ENCODE assay signal across 8 mouse cellular contexts in the genomic region with DNA sequence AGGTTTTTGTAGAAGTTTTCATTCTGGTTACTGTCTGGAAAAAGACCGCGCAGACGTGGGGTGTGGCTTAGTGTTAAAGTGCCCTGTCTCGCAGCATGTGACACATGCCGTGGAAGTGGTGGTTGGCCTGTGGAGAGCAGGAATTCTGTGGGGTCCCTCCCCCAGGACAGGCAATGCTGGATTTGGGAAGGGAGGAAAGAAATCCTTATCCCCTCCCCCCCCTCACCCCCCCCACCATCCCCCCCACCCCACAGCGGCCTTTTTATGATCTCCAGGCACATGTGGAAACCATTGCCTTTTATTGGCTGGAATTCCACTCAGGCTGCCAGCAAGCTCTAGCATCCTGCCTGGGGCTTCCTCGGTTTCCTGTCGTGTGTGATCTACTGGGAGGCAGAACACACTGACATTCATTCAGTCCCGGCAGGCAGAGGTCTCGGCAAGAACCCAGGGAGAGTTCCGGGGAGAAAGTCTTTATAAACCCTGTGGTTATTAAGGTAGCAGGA. TPM values are rescaled to one million over a fixed set of nuclear protein-coding genes. Genes with fewer than 3 reads are reported as not detected.
DNase-seq lines count a peak whose midpoint lies in the region; ATAC-seq lines count a peak whose summit lies in the region.

No protein-coding gene starts in this region.

- H3K4me2 ChIP-seq in forebrain, embryonic 11.5 days (ENCODE audit: low read depth, low read length, severe bottlenecking) = no peak overlapping the region

- no peak overlapping the region for H3K27ac ChIP-seq in forebrain, embryonic 11.5 days (ENCODE audit: low read depth, low read length)
- peak overlapping the region; percentile 81 for H3K27ac ChIP-seq in hindbrain, embryonic 10.5 days

- ATAC-seq in forebrain, embryonic 11.5 days (replicated peaks; ENCODE audit: low FRiP score) = no peak

- no peak overlapping the region for H3K9ac ChIP-seq in forebrain, embryonic 11.5 days (ENCODE audit: low read length)

- no peaks in the 10 kb centered on the region for H3K9me3 ChIP-seq in forebrain, embryonic 11.5 days (ENCODE audit: control insufficient read depth, low read length)
- no peaks in the 10 kb centered on the region for H3K9me3 ChIP-seq in hindbrain, embryonic 10.5 days

- DNase-seq in kidney, adult 18-20 months = peak; percentile 16
- DNase-seq in kidney, adult 11 months = no peak
- DNase-seq in forebrain, embryonic 11.5 days (ENCODE audit: low spot score) = peak; percentile 61
- peak; percentile 58 for DNase-seq in hindbrain, embryonic 10.5 days (ENCODE audit: low spot score)
- DNase-seq in lung, postnatal 10 days = peak; percentile 59
- DNase-seq in left cerebral cortex, adult 18-20 months (ENCODE audit: low spot score in 2 of 2) = no peak
- DNase-seq in right cerebral cortex, postnatal 36 days (ENCODE audit: low spot score in 2 of 2) = no peak
- DNase-seq in cerebellum, adult 18-20 months = no peak

- no peaks in the 10 kb centered on the region for H3K27me3 ChIP-seq in forebrain, embryonic 11.5 days (ENCODE audit: control insufficient read depth, insufficient read depth, low read length)
- no peaks in the 10 kb centered on the region for H3K27me3 ChIP-seq in hindbrain, embryonic 10.5 days (ENCODE audit: insufficient read depth, poor library complexity, severe bottlenecking)

- WGBS in forebrain, embryonic 11.5 days = 65% methylated on average over 11 of the region's 11 CpGs
- 56% methylated on average over 11 of the region's 11 CpGs for WGBS in hindbrain, embryonic 10.5 days

- H3K4me1 ChIP-seq in forebrain, embryonic 11.5 days (replicated peaks; ENCODE audit: control insufficient read depth, insufficient read depth, low read length) = peaks cover 2% of the 10 kb centered on the region; the same call in 1 of the 2 replicates
- H3K4me1 ChIP-seq in hindbrain, embryonic 10.5 days (replicated peaks) = peaks cover 54% of the 10 kb centered on the region

- no peaks in the 10 kb centered on the region for H3K36me3 ChIP-seq in forebrain, embryonic 11.5 days (ENCODE audit: control insufficient read depth, insufficient read depth, low read length)
- H3K36me3 ChIP-seq in hindbrain, embryonic 10.5 days = no peaks in the 10 kb centered on the region

- no peak overlapping the region for H3K4me3 ChIP-seq in forebrain, embryonic 11.5 days (ENCODE audit: low read depth, low read length)
- H3K4me3 ChIP-seq in hindbrain, embryonic 10.5 days = peak overlapping the region; percentile 20; the same call in 1 of the 2 replicates

RNA-seq across cellular contexts. Expression of gene Faap20, which starts 33.5 kb away (rescaled TPM):
- polyA plus RNA-seq in forebrain, embryonic 11.5 days (2014; fragmentation: Nextera tagmentation; extraction: Ambion mirVana) = 105 and 107 TPM in 2 replicates
- 115 and 118 TPM in 2 replicates for polyA plus RNA-seq in hindbrain, embryonic 10.5 days (2016; fragmentation: Nextera tagmentation; extraction: Ambion mirVana)
- 10 to 100 TPM; 28.0 to 29.5 TPM for total RNA-seq in left cerebral cortex, adult 18-20 months (2021)

Comparison
In these comparisons a context has a peak if more than half of its experiments do, and no peak if none do; other contexts are left out.
1. DNase-seq: peak in kidney, adult 18-20 months (single experiment), forebrain, embryonic 11.5 days (single experiment), hindbrain, embryonic 10.5 days (single experiment) and lung, postnatal 10 days (single experiment); none in kidney, adult 11 months (single experiment), left cerebral cortex, adult 18-20 months (0 of 2), right cerebral cortex, postnatal 36 days (0 of 2) and cerebellum, adult 18-20 months (0 of 2).